Mouse (Mus musculus) liver, embryonic 11.5 days (tissue): Measurements from ENCODE around the gene Rab25. TPM values are rescaled to one million over a fixed set of nuclear protein-coding genes. Genes with fewer than 3 reads are reported as not detected.
A peak's percentile ranks its signal among the peaks of the same experiment; 100 is the strongest.
"Not testable (repeated sequence)": the region's sequence is repeated elsewhere in the genome, so short reads cannot be mapped to it uniquely, and the experiment has no call there.

ENCODE experiments used
- ATAC-seq: fragments of 200-750 bp; cut with Nextera tagmentation; replicated peaks from 2 replicates; pipeline ENCODE4 v1.8.0; 2017; ENCODE audit warnings: moderate number of reproducible peaks, mild to moderate bottlenecking, moderate TSS enrichment, moderate library complexity; ENCODE audit not compliant: low FRiP score
- DNase-seq: peaks from one replicate; pipeline ENCODE4 v3.0.0-alpha.2; 2017; ENCODE audit warnings: low spot score
- H3K27ac ChIP-seq: fragments of 300-500 bp; sonication (generic); 2 replicates; pipeline ENCODE4 v1.5.1; 2014; ENCODE audit warnings: mild to moderate bottlenecking, low read depth, low read length, control low read depth
- H3K27me3 ChIP-seq: fragments of 300-500 bp; sonication (generic); replicated peaks from 2 replicates; pipeline ENCODE4 v1.6.1; 2014; ENCODE audit warnings: low read length, mixed read lengths; ENCODE audit not compliant: control insufficient read depth, insufficient read depth
- H3K36me3 ChIP-seq: fragments of 300-500 bp; sonication (generic); 2 replicates; pipeline ENCODE4 v1.6.1; 2014; ENCODE audit warnings: mild to moderate bottlenecking, low read length, moderate library complexity, mixed read lengths; ENCODE audit not compliant: control insufficient read depth, insufficient read depth
- H3K4me1 ChIP-seq: fragments of 300-500 bp; sonication (generic); replicated peaks from 2 replicates; pipeline ENCODE4 v1.6.1; 2014; ENCODE audit warnings: low read length, mixed read lengths; ENCODE audit not compliant: control insufficient read depth, insufficient read depth
- H3K4me2 ChIP-seq: fragments of 300-500 bp; sonication (generic); 2 replicates; pipeline ENCODE4 v1.6.1; 2014; ENCODE audit warnings: mild to moderate bottlenecking, control low read depth, moderate library complexity
- H3K4me3 ChIP-seq: fragments of 300-500 bp; sonication (generic); 2 replicates; pipeline ENCODE4 v1.5.1; 2014; ENCODE audit warnings: low read depth, low read length, control low read depth
- H3K9ac ChIP-seq: fragments of 300-500 bp; sonication (generic); 2 replicates; pipeline ENCODE4 v1.6.1; 2014; ENCODE audit warnings: low read depth, low read length, control low read depth
- H3K9me3 ChIP-seq: fragments of 300-500 bp; sonication (generic); 2 replicates; pipeline ENCODE4 v1.6.1; 2016; ENCODE audit warnings: low read length, inconsistent platforms, mixed read lengths; ENCODE audit not compliant: control insufficient read depth
- WGBS: fragments of 180-500 bp; shearing (Covaris S2); extraction: QIAGEN DNeasy Blood & Tissue Kit; methylation state at CpG from one replicate; pipeline ENCODE4 v1.1.7; 2014; 5-methylcytosine and 5-hydroxymethylcytosine counted together
- polyA plus RNA-seq: library from polyadenylated mRNA; unstranded; fragments of >200 nt; fragmentation: Nextera tagmentation; extraction: Ambion mirVana; gene quantifications from 2 replicates; pipeline ENCODE4 v1.2.1, GENCODE M21; 2014

The Rab25 gene
- polyA plus RNA-seq = 1.1 and 1.2 TPM in 2 replicates

- H3K9me3 ChIP-seq = no peaks in the 10 kb centered on the region
- 63% methylated on average over 18 of the region's 18 CpGs for WGBS
- H3K27ac ChIP-seq = no peak within 1 kb of the TSS
- no peak within 1 kb of the TSS for H3K4me3 ChIP-seq
- peaks cover 23% of the 10 kb centered on the region for H3K4me1 ChIP-seq
- no peaks in the 10 kb centered on the region for H3K36me3 ChIP-seq
- H3K9ac ChIP-seq = no peak within 1 kb of the TSS
- ATAC-seq (no peak), DNase-seq (no peak)
- no peak within 1 kb of the TSS for H3K4me2 ChIP-seq
- H3K27me3 ChIP-seq = no peaks in the 10 kb centered on the region
These were observed at the start of gene Rab25 for GRCm38 (mm10) chr3:88548180-88548917. TSS of gene Rab25 (minus strand) at chr3:88548300.

- not testable (repeated sequence) for H3K4me3 ChIP-seq, H3K27me3 ChIP-seq, H3K36me3 ChIP-seq, H3K9ac ChIP-seq, H3K9me3 ChIP-seq, H3K4me2 ChIP-seq, ATAC-seq, H3K27ac ChIP-seq, DNase-seq, H3K4me1 ChIP-seq
- WGBS = 84% methylated on average over 4 of the region's 4 CpGs
These were observed 48.4 kb upstream of the Rab25 start for GRCm38 (mm10) chr3:88596547-88596946.

GRCm38 (mm10) chr3:88593893-88594580, 45.9 kb upstream of the Rab25 start:
- WGBS = 61% methylated on average over 10 of the region's 10 CpGs
- Histone ChIP-seq H3K27me3 (no peaks in the 10 kb centered on the region), H3K9ac (no peak overlapping the region), H3K4me2 (no peak overlapping the region), H3K4me1 (peaks cover 6% of the 10 kb centered on the region), H3K4me3 (no peak overlapping the region), H3K9me3 (no peaks in the 10 kb centered on the region), H3K27ac (no peak overlapping the region), H3K36me3 (no peaks in the 10 kb centered on the region)
- DNase-seq = no peak
- no peak for ATAC-seq

- no peaks in the 10 kb centered on the region for H3K27me3 ChIP-seq
- H3K36me3 ChIP-seq = peaks cover 7% of the 10 kb centered on the region; the same call in 1 of the 2 replicates
- no peak overlapping the region; the same call in 1 of the 2 replicates for H3K27ac ChIP-seq
- peak overlapping the region; percentile 43 for H3K4me2 ChIP-seq
- H3K9me3 ChIP-seq = no peaks in the 10 kb centered on the region
- ATAC-seq (no peak), DNase-seq (no peak)
- no peak overlapping the region for H3K4me3 ChIP-seq
- no peak overlapping the region for H3K9ac ChIP-seq
- peaks cover 6% of the 10 kb centered on the region for H3K4me1 ChIP-seq
- WGBS = 53% methylated on average over 10 of the region's 10 CpGs
These were observed 45.0 kb upstream of the Rab25 start for GRCm38 (mm10) chr3:88592942-88593576.

- peaks cover 16% of the 10 kb centered on the region; the same call in 1 of the 2 replicates for H3K36me3 ChIP-seq
- WGBS = 36% methylated on average over 9 of the region's 9 CpGs
- no peaks in the 10 kb centered on the region for H3K9me3 ChIP-seq
- H3K4me1 ChIP-seq = peaks cover 6% of the 10 kb centered on the region
- ATAC-seq (peak; percentile 54), DNase-seq (no peak)
- no peak overlapping the region; the same call in 1 of the 2 replicates for H3K9ac ChIP-seq
- peak overlapping the region; percentile 33; the same call in 1 of the 2 replicates for H3K4me2 ChIP-seq
- no peak overlapping the region for H3K27ac ChIP-seq
- H3K27me3 ChIP-seq = no peaks in the 10 kb centered on the region
- H3K4me3 ChIP-seq = no peak overlapping the region
These were observed 44.0 kb upstream of the Rab25 start for GRCm38 (mm10) chr3:88591950-88592731.

GRCm38 (mm10) chr3:88591044-88591443, 42.9 kb upstream of the Rab25 start:
- no peaks in the 10 kb centered on the region for H3K27me3 ChIP-seq
- H3K9me3 ChIP-seq = no peaks in the 10 kb centered on the region
- no peak overlapping the region for H3K4me3 ChIP-seq
- H3K4me1 ChIP-seq = peaks cover 6% of the 10 kb centered on the region
- peaks cover 24% of the 10 kb centered on the region for H3K36me3 ChIP-seq
- 57% methylated on average over 3 of the region's 3 CpGs for WGBS
- no peak for ATAC-seq
- no peak overlapping the region for H3K9ac ChIP-seq
- DNase-seq = no peak
- no peak overlapping the region for H3K4me2 ChIP-seq
- no peak overlapping the region for H3K27ac ChIP-seq

- Histone ChIP-seq H3K9ac (no peak overlapping the region), H3K4me2 (no peak overlapping the region), H3K9me3 (no peaks in the 10 kb centered on the region), H3K27ac (no peak overlapping the region), H3K27me3 (no peaks in the 10 kb centered on the region), H3K36me3 (peaks cover 28% of the 10 kb centered on the region), H3K4me1 (peaks cover 6% of the 10 kb centered on the region), H3K4me3 (no peak overlapping the region)
- ATAC-seq (no peak), DNase-seq (no peak)
- 44% methylated on average over 5 of the region's 5 CpGs for WGBS
These were observed 42.1 kb upstream of the Rab25 start for GRCm38 (mm10) chr3:88590246-88590645.

- no peak overlapping the region for H3K4me2 ChIP-seq
- 95% methylated on average over 5 of the region's 5 CpGs for WGBS
- H3K9me3 ChIP-seq = no peaks in the 10 kb centered on the region
- DNase-seq (no peak), ATAC-seq (no peak)
- no peak overlapping the region for H3K9ac ChIP-seq
- no peak overlapping the region for H3K4me3 ChIP-seq
- H3K27ac ChIP-seq = no peak overlapping the region
- H3K27me3 ChIP-seq = no peaks in the 10 kb centered on the region
- peaks cover 51% of the 10 kb centered on the region for H3K36me3 ChIP-seq
- H3K4me1 ChIP-seq = no peaks in the 10 kb centered on the region; the same call in 1 of the 2 replicates
These were observed 38.5 kb upstream of the Rab25 start for GRCm38 (mm10) chr3:88586640-88587039.
